Mouse (Mus musculus) gastrocnemius, adult 8-10 months (tissue): Measurements from ENCODE around the gene Cstad. TPM values are rescaled to one million over a fixed set of nuclear protein-coding genes. Genes with fewer than 3 reads are reported as not detected.

Source experiments
- total RNA-seq, 4 experiments: library from RNA; stranded (reverse); gene quantifications; 2 replicates each; pipeline ENCODE4 v1.2.4; 2022

The Cstad gene
- total RNA-seq, 4 experiments from 2014 or later: 0.41 to 1.7 (median 0.77) TPM

Other genes starting within 250 kb of the Cstad start
- 10 to 100 TPM; 15.3 to 18.5 (median 16.8) TPM for gene Sh3glb2, start 235.7 kb upstream of the Cstad start, total RNA-seq
- 10 to 100 TPM; 13.2 to 29.8 (median 17.4) TPM for gene Miga2, start 230.8 kb upstream of the Cstad start, total RNA-seq
- gene Dolpp1, start 202.8 kb upstream of the Cstad start, total RNA-seq: 1 to 10 TPM; 3.9 to 4.5 (median 4.1) TPM
- gene Crat, start 179.2 kb upstream of the Cstad start, total RNA-seq: 100 to 1,000 TPM; 355 to 420 (median 382) TPM
- 10 to 100 TPM; 55.6 to 70.0 (median 63.9) TPM for gene Ptpa, start 179.0 kb upstream of the Cstad start, total RNA-seq
- 1 to 10 TPM in 3 of 4 experiments, under 1 TPM in 1; 0.96 to 1.7 (median 1.4) TPM for gene Ier5l, start 120.8 kb upstream of the Cstad start, total RNA-seq
- gene 1700001O22Rik, start 208.6 kb downstream of the Cstad start, total RNA-seq: 10 to 100 TPM in 2 of 4 experiments, 1 to 10 TPM in 1, under 1 TPM in 1; 0.80 to 25.5 (median 10.2) TPM
- 10 to 100 TPM in 3 of 4 experiments, 1 to 10 TPM in 1; 9.7 to 14.5 (median 13.3) TPM for gene Ntmt1, start 212.8 kb downstream of the Cstad start, total RNA-seq
- 1 to 10 TPM; 6.3 to 7.9 (median 7.2) TPM for gene Asb6, start 235.3 kb downstream of the Cstad start, total RNA-seq
- 1 to 10 TPM in 1 of 4 experiments, under 1 TPM in 3; 0.65 to 2.0 (median 0.78) TPM for gene Prrx2, start 239.9 kb downstream of the Cstad start, total RNA-seq